Mouse (Mus musculus) adrenal gland, postnatal 10 days (tissue): ENCODE data around the gene Igsf3. TPM values are rescaled to one million over a fixed set of nuclear protein-coding genes. Genes with fewer than 3 reads are reported as not detected.

Experiments used
- DNase-seq: peaks from one replicate; pipeline ENCODE4 v3.0.0; 2021; ENCODE audit warnings: mixed read lengths
- total RNA-seq, 2 experiments: library from RNA; stranded (reverse); gene quantifications; 2 replicates each; pipeline ENCODE4 v1.2.3; 2021

The Igsf3 gene
- total RNA-seq, 2 experiments from 2014 or later, result 8.1 to 10.1 TPM

- peak; percentile 77 for DNase-seq
Observed at GRCm38 (mm10) chr3:101372345-101372980, 4.4 kb upstream of the Igsf3 start.

- peak; percentile 31 for DNase-seq
Observed at GRCm38 (mm10) chr3:101377256-101378024, 557 bp downstream of the Igsf3 start.

GRCm38 (mm10) chr3:101378102-101378501, 1.2 kb downstream of the Igsf3 start:
- DNase-seq, result no peak

- peak; percentile 65 for DNase-seq
Observed at GRCm38 (mm10) chr3:101379789-101380188, 2.9 kb downstream of the Igsf3 start.

- no peak for DNase-seq
Observed at GRCm38 (mm10) chr3:101381691-101382090, 4.8 kb downstream of the Igsf3 start.

GRCm38 (mm10) chr3:101382751-101383150, 5.9 kb downstream of the Igsf3 start:
- DNase-seq, result no peak

- DNase-seq, result no peak
Observed at GRCm38 (mm10) chr3:101386430-101387016, 9.6 kb downstream of the Igsf3 start.

GRCm38 (mm10) chr3:101387849-101388248, 11.0 kb downstream of the Igsf3 start:
- DNase-seq, result no peak

- no peak for DNase-seq
Observed at GRCm38 (mm10) chr3:101389566-101389965, 12.7 kb downstream of the Igsf3 start.

GRCm38 (mm10) chr3:101390472-101390871, 13.6 kb downstream of the Igsf3 start:
- DNase-seq, result no peak

GRCm38 (mm10) chr3:101391991-101392390, 15.1 kb downstream of the Igsf3 start:
- DNase-seq, result no peak

GRCm38 (mm10) chr3:101393103-101393644, 16.3 kb downstream of the Igsf3 start:
- no peak for DNase-seq

- DNase-seq, result no peak
Observed at GRCm38 (mm10) chr3:101393659-101394539, 17.0 kb downstream of the Igsf3 start.

- DNase-seq, result no peak
Observed at GRCm38 (mm10) chr3:101395341-101395740, 18.5 kb downstream of the Igsf3 start.

GRCm38 (mm10) chr3:101396061-101396460, 19.2 kb downstream of the Igsf3 start:
- DNase-seq, result no peak

- no peak for DNase-seq
Observed at GRCm38 (mm10) chr3:101396726-101397263, 19.9 kb downstream of the Igsf3 start.

GRCm38 (mm10) chr3:101397422-101397821, 20.5 kb downstream of the Igsf3 start:
- DNase-seq, result no peak

- peak; percentile 51 for DNase-seq
Observed at GRCm38 (mm10) chr3:101398071-101398786, 21.3 kb downstream of the Igsf3 start.

- no peak for DNase-seq
Observed at GRCm38 (mm10) chr3:101398877-101399276, 22.0 kb downstream of the Igsf3 start.

GRCm38 (mm10) chr3:101401501-101401900, 24.6 kb downstream of the Igsf3 start:
- DNase-seq, result no peak
